Mouse (Mus musculus) embryonic facial prominence, embryonic 13.5 days (tissue): Measurements from ENCODE around the gene Gjc2. TPM values are rescaled to one million over a fixed set of nuclear protein-coding genes. Genes with fewer than 3 reads are reported as not detected.

Experiments used
- ATAC-seq: fragments of 200-750 bp; cut with Nextera tagmentation; 2 replicates; pipeline ENCODE4 v1.8.0; 2017; ENCODE audit warnings: low read depth; ENCODE audit not compliant: insufficient number of reproducible peaks, insufficient read depth, low FRiP score, low TSS enrichment
- H3K27ac ChIP-seq: fragments of 300-500 bp; sonication (generic); 2 replicates; pipeline ENCODE4 v1.5.1; 2015; ENCODE audit warnings: moderate library complexity, mild to moderate bottlenecking, inconsistent platforms
- H3K27me3 ChIP-seq: fragments of 300-500 bp; sonication (generic); 2 replicates; pipeline ENCODE4 v1.6.1; 2015; ENCODE audit warnings: mild to moderate bottlenecking, inconsistent platforms
- H3K36me3 ChIP-seq: fragments of 300-500 bp; sonication (generic); 2 replicates; pipeline ENCODE4 v1.6.1; 2015; ENCODE audit warnings: mild to moderate bottlenecking, inconsistent platforms
- H3K4me1 ChIP-seq: fragments of 300-500 bp; sonication (generic); 2 replicates; pipeline ENCODE4 v1.6.1; 2015; ENCODE audit warnings: inconsistent platforms
- H3K4me2 ChIP-seq: fragments of 300-500 bp; sonication (generic); 2 replicates; pipeline ENCODE4 v1.6.1; 2015; ENCODE audit warnings: moderate library complexity, mild to moderate bottlenecking, inconsistent platforms
- H3K4me3 ChIP-seq: fragments of 300-500 bp; sonication (generic); 2 replicates; pipeline ENCODE4 v1.5.1; 2015; ENCODE audit warnings: mild to moderate bottlenecking, inconsistent platforms
- H3K9ac ChIP-seq: fragments of 300-500 bp; sonication (generic); 2 replicates; pipeline ENCODE4 v1.6.1; 2015; ENCODE audit warnings: mild to moderate bottlenecking, inconsistent platforms
- H3K9me3 ChIP-seq: fragments of 300-500 bp; sonication (generic); 2 replicates; pipeline ENCODE4 v1.6.1; 2016; ENCODE audit warnings: inconsistent platforms
- WGBS: fragments of 180-500 bp; shearing (Covaris S2); methylation state at CpG from one replicate; pipeline ENCODE4 v1.1.7; 2015; ENCODE audit warnings: mixed read lengths; 5-methylcytosine and 5-hydroxymethylcytosine counted together
- polyA plus RNA-seq: library from polyadenylated mRNA; unstranded; fragments of >200 nt; fragmentation: Nextera tagmentation; extraction: Ambion mirVana; gene quantifications from 2 replicates; pipeline ENCODE4 v1.2.1, GENCODE M21; 2015

The Gjc2 gene
- polyA plus RNA-seq, 1 experiment from 2014 or later, result 0.21 TPM

- 9% methylated on average over 34 of the region's 35 CpGs for WGBS
- Histone ChIP-seq H3K27ac (no peak overlapping the region), H3K36me3 (no peaks in the 10 kb centered on the region), H3K4me3 (peak overlapping the region; percentile 19), H3K9ac (no peak overlapping the region), H3K4me2 (peak overlapping the region; percentile 41), H3K27me3 (peaks cover 88% of the 10 kb centered on the region), H3K9me3 (no peaks in the 10 kb centered on the region), H3K4me1 (peaks cover 13% of the 10 kb centered on the region)
- ATAC-seq, result no peak
Observed at GRCm38 (mm10) chr11:59134373-59134997, 48.5 kb downstream of the Gjc2 start.

- Histone ChIP-seq H3K27ac (no peak overlapping the region), H3K27me3 (peaks cover 67% of the 10 kb centered on the region), H3K36me3 (no peaks in the 10 kb centered on the region), H3K4me3 (no peak overlapping the region), H3K4me1 (peaks cover 13% of the 10 kb centered on the region), H3K9me3 (no peaks in the 10 kb centered on the region), H3K4me2 (no peak overlapping the region), H3K9ac (no peak overlapping the region)
- ATAC-seq, result no peak
- 70% methylated on average over 2 of the region's 3 CpGs for WGBS
Observed at GRCm38 (mm10) chr11:59132065-59132464, 50.9 kb downstream of the Gjc2 start.

- Histone ChIP-seq H3K36me3 (no peaks in the 10 kb centered on the region), H3K4me3 (no peak overlapping the region), H3K27me3 (peaks cover 61% of the 10 kb centered on the region), H3K4me2 (no peak overlapping the region), H3K4me1 (peaks cover 13% of the 10 kb centered on the region), H3K27ac (no peak overlapping the region), H3K9ac (no peak overlapping the region; the same call in 1 of the 2 replicates), H3K9me3 (no peaks in the 10 kb centered on the region)
- WGBS, result 67% methylated on average over 18 of the region's 18 CpGs
- ATAC-seq, result no peak
Observed at GRCm38 (mm10) chr11:59131348-59131919, 51.6 kb downstream of the Gjc2 start.

- Histone ChIP-seq H3K27ac (no peak overlapping the region), H3K4me3 (no peak overlapping the region), H3K36me3 (no peaks in the 10 kb centered on the region), H3K9ac (no peak overlapping the region), H3K27me3 (peaks cover 54% of the 10 kb centered on the region), H3K4me1 (peaks cover 9% of the 10 kb centered on the region), H3K9me3 (no peaks in the 10 kb centered on the region), H3K4me2 (no peak overlapping the region)
- no peak for ATAC-seq
- 81% methylated on average over 9 of the region's 9 CpGs for WGBS
Observed at GRCm38 (mm10) chr11:59130782-59131181, 52.2 kb downstream of the Gjc2 start.

Other genes with a start within 250 kb of the Gjc2 start
- 254 and 255 TPM in 2 replicates for gene Rnf187, start 244.3 kb downstream of the Gjc2 start, polyA plus RNA-seq
- 45.4 and 46.9 TPM in 2 replicates for gene Hist3h2ba, start 234.3 kb downstream of the Gjc2 start, polyA plus RNA-seq
- 34.0 and 34.3 TPM in 2 replicates for gene Hist3h2a, start 228.5 kb downstream of the Gjc2 start, polyA plus RNA-seq
- 0.25 and 0.55 TPM in 2 replicates for gene Trim17, start 228.5 kb downstream of the Gjc2 start, polyA plus RNA-seq
- 21.7 and 23.5 TPM in 2 replicates for gene Trim11, start 205.1 kb downstream of the Gjc2 start, polyA plus RNA-seq
- gene Obscn, start 46.8 kb downstream of the Gjc2 start, polyA plus RNA-seq, result 0.32 and 0.42 TPM in 2 replicates
- 3.3 and 3.6 TPM in 2 replicates for gene Iba57, start 19.5 kb downstream of the Gjc2 start, polyA plus RNA-seq
- 124 and 142 TPM in 2 replicates for gene Guk1, start 9.0 kb upstream of the Gjc2 start, polyA plus RNA-seq
- 90.7 and 97.1 TPM in 2 replicates for gene Mrpl55, start 19.3 kb upstream of the Gjc2 start, polyA plus RNA-seq
- gene 2310033P09Rik, start 25.1 kb upstream of the Gjc2 start, polyA plus RNA-seq, result 36.8 and 45.5 TPM in 2 replicates
- 693 and 702 TPM in 2 replicates for gene Arf1, start 45.1 kb upstream of the Gjc2 start, polyA plus RNA-seq
- 3.7 and 4.0 TPM in 2 replicates for gene Wnt3a, start 107.5 kb upstream of the Gjc2 start, polyA plus RNA-seq
- gene Wnt9a, start 123.7 kb upstream of the Gjc2 start, polyA plus RNA-seq, result 6.9 and 7.3 TPM in 2 replicates
- not detected in 2 replicates for gene Prss38, start 192.4 kb upstream of the Gjc2 start, polyA plus RNA-seq